Mouse (Mus musculus): ENCODE data around the gene Pafah1b1.

GRCm38 (mm10) chr11:74665631-74666283, 58.7 kb downstream of the Pafah1b1 start:
- no peak for TF ChIP-seq CTCF (IDR thresholded peaks at IDR 0.05; ENCODE audit: borderline replicate concordance, insufficient read depth, low read depth, low read length)
- TF ChIP-seq POLR2A (IDR thresholded peaks at IDR 0.05; ENCODE audit: borderline replicate concordance, insufficient read depth, low read length), result no peak

Data from cerebellum, adult 2 months (tissue).